Mouse (Mus musculus): ENCODE results near the gene Ttc28. TPM values are rescaled to one million over a fixed set of nuclear protein-coding genes. Genes with fewer than 3 reads are reported as not detected.

The Ttc28 gene
- polyA plus RNA-seq, 1 experiment = 4.8 TPM

DNA sequence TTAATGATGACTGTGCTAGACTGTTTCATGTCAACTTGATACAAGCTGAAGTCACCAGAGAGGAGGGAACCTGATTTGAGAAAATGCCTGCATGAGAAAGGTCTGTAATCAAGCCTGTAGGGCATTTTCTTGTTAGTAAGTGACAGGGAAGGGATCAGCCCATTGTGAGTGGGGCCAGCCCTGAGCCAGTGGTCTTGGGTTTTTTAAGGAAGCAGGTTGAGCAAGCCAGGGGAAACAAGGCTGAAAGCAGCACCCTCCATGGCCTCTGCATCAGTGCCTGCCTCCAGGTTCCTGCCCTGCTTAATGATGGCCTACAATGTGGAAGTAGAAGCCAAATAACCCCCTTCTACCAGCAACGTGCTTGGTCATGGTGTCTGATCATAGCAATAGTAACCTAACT lies 89.0 kb downstream of the Ttc28 start:
- H3K4me3 ChIP-seq (ENCODE audit: control insufficient read depth, insufficient read depth, low read length) = no peak overlapping the region
- H3K4me1 ChIP-seq (replicated peaks; ENCODE audit: control insufficient read depth, insufficient read depth, low read length) = no peaks in the 10 kb centered on the region
- no peak for TF ChIP-seq POLR2A (IDR thresholded peaks at IDR 0.05; ENCODE audit: control insufficient read depth, extremely low read depth, insufficient read depth, low read length, poor library complexity)
- TF ChIP-seq CTCF (IDR thresholded peaks at IDR 0.05; ENCODE audit: borderline replicate concordance, control insufficient read depth, extremely low read depth, insufficient read depth, low read length, poor library complexity) = no peak
- no peak for DNase-seq
- 70% methylated on average over 1 of the region's 1 CpGs for WGBS
- H3K27me3 ChIP-seq (ENCODE audit: control insufficient read depth, insufficient read depth, low read length) = no peaks in the 10 kb centered on the region
- no peaks in the 10 kb centered on the region for H3K36me3 ChIP-seq (ENCODE audit: control insufficient read depth, insufficient read depth, low read length)
- no peak overlapping the region for H3K27ac ChIP-seq (ENCODE audit: control insufficient read depth, insufficient read depth, low read length)

DNA sequence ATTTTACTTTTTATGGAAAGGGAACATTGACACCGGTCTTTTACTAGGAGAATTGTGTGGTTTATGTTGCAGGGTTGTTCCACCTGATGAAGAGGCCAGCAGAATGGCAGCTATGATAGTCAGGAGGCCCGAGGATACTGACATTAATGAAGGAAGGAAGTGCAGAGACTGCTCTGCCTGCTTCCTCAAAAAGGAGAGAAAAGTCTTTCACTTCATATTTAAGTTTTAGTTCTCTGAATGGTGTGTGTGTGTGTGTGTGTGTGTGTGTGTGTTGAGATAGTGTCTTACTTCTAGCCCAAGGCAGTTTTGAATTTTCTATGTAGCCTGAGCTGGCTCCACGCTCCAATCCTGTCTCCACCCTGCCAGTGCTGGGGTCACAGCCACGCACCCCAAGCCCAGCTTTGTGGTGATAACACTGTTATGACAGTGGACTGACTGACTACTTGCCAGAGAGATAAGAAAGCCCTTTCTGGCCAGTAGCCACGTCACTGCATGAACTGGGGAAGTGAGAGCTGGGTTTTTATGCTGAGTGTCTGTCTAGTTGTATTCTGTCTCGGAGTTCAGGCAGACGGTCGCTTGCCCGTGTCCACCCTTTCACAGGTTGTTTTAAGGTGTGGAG lies 90.7 kb downstream of the Ttc28 start:
- 66% methylated on average over 9 of the region's 9 CpGs for WGBS
- DNase-seq = no peak
- H3K4me3 ChIP-seq (ENCODE audit: control insufficient read depth, insufficient read depth, low read length) = no peak overlapping the region
- H3K27ac ChIP-seq (ENCODE audit: control insufficient read depth, insufficient read depth, low read length) = no peak overlapping the region
- no peak for TF ChIP-seq CTCF (IDR thresholded peaks at IDR 0.05; ENCODE audit: borderline replicate concordance, control insufficient read depth, extremely low read depth, insufficient read depth, low read length, poor library complexity)
- TF ChIP-seq POLR2A (IDR thresholded peaks at IDR 0.05; ENCODE audit: control insufficient read depth, extremely low read depth, insufficient read depth, low read length, poor library complexity) = no peak
- no peaks in the 10 kb centered on the region for H3K4me1 ChIP-seq (replicated peaks; ENCODE audit: control insufficient read depth, insufficient read depth, low read length)
- H3K36me3 ChIP-seq (ENCODE audit: control insufficient read depth, insufficient read depth, low read length) = no peaks in the 10 kb centered on the region
- no peaks in the 10 kb centered on the region for H3K27me3 ChIP-seq (ENCODE audit: control insufficient read depth, insufficient read depth, low read length)

DNA sequence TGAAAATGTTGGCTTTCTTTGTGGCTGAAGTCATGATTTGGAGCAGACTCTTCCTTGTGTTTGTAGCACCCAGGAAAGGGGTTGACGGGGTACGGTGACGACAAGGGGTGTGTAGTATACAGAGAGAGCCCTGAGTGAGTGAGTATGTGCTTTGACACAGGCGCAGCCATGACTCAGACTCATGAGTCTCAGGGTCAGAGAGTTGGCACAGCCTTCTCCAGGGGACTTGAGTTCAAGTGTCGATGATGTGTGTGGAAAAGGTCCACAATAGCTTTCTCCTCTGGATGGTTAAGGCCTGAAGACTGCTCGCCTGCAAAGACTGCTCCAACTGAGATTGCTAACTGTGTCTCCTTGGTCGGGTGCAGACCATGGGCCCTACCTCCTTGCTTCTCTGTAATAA lies 97.1 kb downstream of the Ttc28 start:
- Histone ChIP-seq H3K27me3 (ENCODE audit: control insufficient read depth, insufficient read depth, low read length) (peaks cover 2% of the 10 kb centered on the region; the same call in 1 of the 2 replicates), H3K27ac (ENCODE audit: control insufficient read depth, insufficient read depth, low read length) (no peak overlapping the region), H3K4me1 (replicated peaks; ENCODE audit: control insufficient read depth, insufficient read depth, low read length) (no peaks in the 10 kb centered on the region; the same call in 1 of the 2 replicates), H3K4me3 (ENCODE audit: control insufficient read depth, insufficient read depth, low read length) (no peak overlapping the region), H3K36me3 (ENCODE audit: control insufficient read depth, insufficient read depth, low read length) (no peaks in the 10 kb centered on the region)
- DNase-seq = no peak
- WGBS = 95% methylated on average over 7 of the region's 7 CpGs
- TF ChIP-seq CTCF (IDR thresholded peaks at IDR 0.05; ENCODE audit: borderline replicate concordance, control insufficient read depth, extremely low read depth, insufficient read depth, low read length, poor library complexity) (no peak), POLR2A (IDR thresholded peaks at IDR 0.05; ENCODE audit: control insufficient read depth, extremely low read depth, insufficient read depth, low read length, poor library complexity) (no peak)

DNA sequence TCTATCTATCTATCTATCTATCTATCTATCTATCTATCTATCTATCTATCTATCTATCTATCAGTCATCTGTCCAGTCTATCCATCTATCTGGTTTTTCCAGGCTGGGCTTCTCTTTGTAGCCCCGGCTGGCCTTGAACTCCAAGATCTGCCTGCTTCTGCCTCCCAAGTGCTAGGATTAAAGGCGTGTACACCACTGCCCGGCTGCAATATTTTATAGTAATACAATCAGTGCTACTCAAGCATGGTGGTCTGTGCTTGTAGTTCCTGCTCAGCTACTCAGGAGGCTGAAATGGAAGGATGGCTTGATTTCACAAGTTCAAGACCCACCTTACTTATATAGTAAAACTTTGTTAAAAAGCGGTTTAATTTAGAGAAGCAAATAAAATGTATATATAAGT lies 98.2 kb downstream of the Ttc28 start:
- Histone ChIP-seq H3K27ac (ENCODE audit: control insufficient read depth, insufficient read depth, low read length) (no peak overlapping the region), H3K27me3 (ENCODE audit: control insufficient read depth, insufficient read depth, low read length) (peaks cover 2% of the 10 kb centered on the region; the same call in 1 of the 2 replicates), H3K4me1 (replicated peaks; ENCODE audit: control insufficient read depth, insufficient read depth, low read length) (no peaks in the 10 kb centered on the region; the same call in 1 of the 2 replicates), H3K36me3 (ENCODE audit: control insufficient read depth, insufficient read depth, low read length) (no peaks in the 10 kb centered on the region), H3K4me3 (ENCODE audit: control insufficient read depth, insufficient read depth, low read length) (no peak overlapping the region)
- WGBS = 96% methylated on average over 4 of the region's 4 CpGs
- TF ChIP-seq POLR2A (IDR thresholded peaks at IDR 0.05; ENCODE audit: control insufficient read depth, extremely low read depth, insufficient read depth, low read length, poor library complexity) (no peak), CTCF (IDR thresholded peaks at IDR 0.05; ENCODE audit: borderline replicate concordance, control insufficient read depth, extremely low read depth, insufficient read depth, low read length, poor library complexity) (no peak)
- DNase-seq = no peak

DNA sequence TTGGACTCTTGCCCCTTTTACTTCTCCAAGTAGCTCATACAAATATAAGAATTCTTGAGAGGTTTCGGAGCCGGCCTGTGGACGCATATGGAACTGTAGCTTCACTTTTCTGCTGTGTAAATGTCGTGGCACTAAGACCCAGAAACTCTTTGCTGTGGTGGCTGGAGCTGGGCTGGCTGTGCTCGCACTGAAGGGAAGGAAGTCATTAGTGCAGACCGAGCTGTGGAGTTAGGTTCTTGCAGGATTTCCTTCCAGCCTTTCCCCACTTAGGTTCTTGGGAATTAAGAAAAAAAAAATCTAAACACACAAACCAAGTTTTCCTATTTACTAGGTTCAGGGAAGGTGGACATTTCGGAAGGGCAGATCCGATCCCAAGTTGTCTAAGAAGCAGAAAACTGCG lies 98.9 kb downstream of the Ttc28 start:
- TF ChIP-seq POLR2A (IDR thresholded peaks at IDR 0.05; ENCODE audit: control insufficient read depth, extremely low read depth, insufficient read depth, low read length, poor library complexity) (no peak), CTCF (IDR thresholded peaks at IDR 0.05; ENCODE audit: borderline replicate concordance, control insufficient read depth, extremely low read depth, insufficient read depth, low read length, poor library complexity) (no peak)
- Histone ChIP-seq H3K4me1 (replicated peaks; ENCODE audit: control insufficient read depth, insufficient read depth, low read length) (no peaks in the 10 kb centered on the region; the same call in 1 of the 2 replicates), H3K27ac (ENCODE audit: control insufficient read depth, insufficient read depth, low read length) (no peak overlapping the region), H3K4me3 (ENCODE audit: control insufficient read depth, insufficient read depth, low read length) (no peak overlapping the region), H3K27me3 (ENCODE audit: control insufficient read depth, insufficient read depth, low read length) (peaks cover 2% of the 10 kb centered on the region; the same call in 1 of the 2 replicates), H3K36me3 (ENCODE audit: control insufficient read depth, insufficient read depth, low read length) (no peaks in the 10 kb centered on the region)
- 3% methylated on average over 9 of the region's 9 CpGs for WGBS
- DNase-seq = peak; percentile 39

GRCm38 (mm10) chr5:110979011-110979860 lies 99.6 kb downstream of the Ttc28 start:
- Histone ChIP-seq H3K4me3 (ENCODE audit: control insufficient read depth, insufficient read depth, low read length) (peak overlapping the region; percentile 67), H3K27ac (ENCODE audit: control insufficient read depth, insufficient read depth, low read length) (no peak overlapping the region), H3K36me3 (ENCODE audit: control insufficient read depth, insufficient read depth, low read length) (no peaks in the 10 kb centered on the region), H3K27me3 (ENCODE audit: control insufficient read depth, insufficient read depth, low read length) (peaks cover 2% of the 10 kb centered on the region; the same call in 1 of the 2 replicates), H3K4me1 (replicated peaks; ENCODE audit: control insufficient read depth, insufficient read depth, low read length) (no peaks in the 10 kb centered on the region; the same call in 1 of the 2 replicates)
- DNase-seq = peak; percentile 57
- WGBS = under 1% methylated on average over 104 of the region's 104 CpGs
- TF ChIP-seq POLR2A (IDR thresholded peaks at IDR 0.05; ENCODE audit: control insufficient read depth, extremely low read depth, insufficient read depth, low read length, poor library complexity) = no peak
- no peak for TF ChIP-seq CTCF (IDR thresholded peaks at IDR 0.05; ENCODE audit: borderline replicate concordance, control insufficient read depth, extremely low read depth, insufficient read depth, low read length, poor library complexity)
